Mouse (Mus musculus): Measurements from ENCODE around the gene Mpzl2. TPM values are rescaled to one million over a fixed set of nuclear protein-coding genes. Genes with fewer than 3 reads are reported as not detected.

Gene Mpzl2
- polyA plus RNA-seq (2015; fragmentation: Nextera tagmentation; extraction: Ambion mirVana): 14.2 and 15.9 TPM in 2 replicates

DNA sequence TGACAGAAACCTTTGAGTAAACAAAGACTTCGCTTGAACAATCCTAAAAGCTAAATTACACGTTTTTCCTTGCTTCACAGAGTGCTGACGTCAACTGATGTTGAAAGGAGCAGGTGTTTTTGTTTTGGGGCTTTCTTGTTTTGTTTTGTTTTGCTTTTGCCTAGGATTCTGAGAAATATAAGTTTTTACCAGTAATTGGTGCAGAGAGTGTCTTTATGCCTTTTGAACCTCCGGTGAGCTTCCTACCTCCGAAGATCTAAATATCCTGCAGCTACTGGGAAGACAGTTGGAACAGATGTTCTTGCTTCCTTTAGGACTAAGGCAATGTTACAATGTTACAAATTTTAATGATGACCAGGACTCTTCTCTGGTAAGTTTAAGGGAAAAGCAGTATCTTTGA is at the start of gene Mpzl2:
TSS of gene Mpzl2 (plus strand) at position 301 of the 400 bp plus-strand sequence.
- Histone ChIP-seq H3K9ac (ENCODE audit: low read length) (peak within 1 kb of the TSS; percentile 28; the same call in 1 of the 2 replicates), H3K9me3 (ENCODE audit: control insufficient read depth, low read length) (no peaks in the 10 kb centered on the region), H3K36me3 (ENCODE audit: control insufficient read depth, insufficient read depth, low read length) (no peaks in the 10 kb centered on the region), H3K27ac (ENCODE audit: low read length) (peak within 1 kb of the TSS; percentile 41), H3K4me1 (replicated peaks; ENCODE audit: control insufficient read depth, insufficient read depth, low read length) (peaks cover 8% of the 10 kb centered on the region; the same call in 1 of the 2 replicates), H3K27me3 (ENCODE audit: control insufficient read depth, insufficient read depth, low read depth, low read length) (peaks cover 18% of the 10 kb centered on the region), H3K4me3 (ENCODE audit: low read length) (0 out of 2 replicates have a peak within 1 kb of the TSS, but pooled peaks have one; percentile 9), H3K4me2 (ENCODE audit: low read depth, low read length) (peak within 1 kb of the TSS; percentile 36)
- 47% methylated on average over 5 of the region's 5 CpGs for WGBS
- no peak for ATAC-seq (ENCODE audit: low read depth)

DNA sequence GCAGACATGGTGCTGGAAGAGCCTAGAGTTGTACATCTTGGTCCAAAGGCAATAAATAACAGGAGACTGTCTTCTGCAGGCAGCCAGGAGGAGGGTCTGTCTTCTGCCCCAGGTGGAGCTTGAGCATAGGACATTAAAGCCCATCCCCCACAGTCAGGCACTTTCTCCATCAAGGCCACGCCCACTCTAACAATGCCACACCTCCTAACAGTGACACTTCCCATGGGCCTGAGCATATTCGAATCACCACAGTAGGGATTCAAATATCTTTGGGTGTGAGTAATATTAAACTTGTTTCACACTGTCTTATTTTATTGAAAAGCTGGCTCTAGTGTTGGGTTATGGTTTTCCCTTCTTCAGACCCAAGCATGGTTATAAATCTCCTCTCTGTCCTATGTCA is 47.8 kb upstream of the Mpzl2 start:
- 78% methylated on average over 2 of the region's 2 CpGs for WGBS
- Histone ChIP-seq H3K9me3 (ENCODE audit: control insufficient read depth, low read length) (no peaks in the 10 kb centered on the region; the same call in 1 of the 2 replicates), H3K36me3 (ENCODE audit: control insufficient read depth, insufficient read depth, low read length) (no peaks in the 10 kb centered on the region), H3K4me3 (ENCODE audit: low read length) (no peak overlapping the region), H3K4me1 (replicated peaks; ENCODE audit: control insufficient read depth, insufficient read depth, low read length) (no peaks in the 10 kb centered on the region), H3K9ac (ENCODE audit: low read length) (no peak overlapping the region), H3K4me2 (ENCODE audit: low read depth, low read length) (no peak overlapping the region), H3K27me3 (ENCODE audit: control insufficient read depth, insufficient read depth, low read depth, low read length) (no peaks in the 10 kb centered on the region), H3K27ac (ENCODE audit: low read length) (no peak overlapping the region)
- ATAC-seq (ENCODE audit: low read depth): no peak

DNA sequence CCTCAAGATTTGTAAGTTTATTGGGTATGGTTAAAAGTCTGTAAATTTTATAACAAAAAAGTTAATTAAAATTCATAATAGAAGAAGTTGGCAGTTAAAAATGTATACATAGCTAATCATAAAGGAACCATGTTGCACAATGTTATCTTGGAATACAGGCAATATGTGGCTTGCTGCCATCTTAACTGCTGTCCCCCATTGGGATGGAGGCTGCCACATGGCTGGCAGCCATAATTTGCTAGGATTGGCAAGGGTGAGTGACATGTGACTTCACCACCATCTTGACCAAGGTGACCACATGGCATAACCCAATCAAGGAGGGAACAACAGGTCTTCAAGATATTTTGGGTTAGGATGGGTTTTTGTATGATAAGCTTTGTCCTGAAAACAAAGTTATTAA is 47.3 kb upstream of the Mpzl2 start:
- no peaks in the 10 kb centered on the region for H3K4me1 ChIP-seq (replicated peaks; ENCODE audit: control insufficient read depth, insufficient read depth, low read length)
- no peaks in the 10 kb centered on the region for H3K27me3 ChIP-seq (ENCODE audit: control insufficient read depth, insufficient read depth, low read depth, low read length)
- no peak overlapping the region for H3K9ac ChIP-seq (ENCODE audit: low read length)
- no peak overlapping the region for H3K27ac ChIP-seq (ENCODE audit: low read length)
- no peak overlapping the region for H3K4me2 ChIP-seq (ENCODE audit: low read depth, low read length)
- ATAC-seq (ENCODE audit: low read depth): no peak
- no peaks in the 10 kb centered on the region for H3K36me3 ChIP-seq (ENCODE audit: control insufficient read depth, insufficient read depth, low read length)
- no peaks in the 10 kb centered on the region; the same call in 1 of the 2 replicates for H3K9me3 ChIP-seq (ENCODE audit: control insufficient read depth, low read length)
- no peak overlapping the region for H3K4me3 ChIP-seq (ENCODE audit: low read length)

DNA sequence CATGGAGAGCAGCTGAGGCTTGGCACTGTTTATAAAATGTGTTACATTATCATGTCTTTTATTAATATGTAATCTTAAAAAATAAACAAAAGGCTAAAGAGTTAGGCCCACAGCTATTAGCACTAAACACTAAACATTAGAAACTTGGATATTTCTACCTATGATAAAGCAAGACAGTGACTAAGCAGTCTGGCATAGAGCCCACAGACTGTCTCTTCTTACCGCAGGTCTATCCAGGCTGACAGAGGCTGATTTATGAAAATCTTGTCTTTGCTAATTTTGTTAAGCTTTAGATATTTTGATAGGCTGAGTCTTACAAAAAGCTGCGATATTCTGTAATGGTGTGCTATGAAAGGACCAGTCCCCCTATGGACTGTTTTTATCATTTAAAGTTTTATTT is 46.3 kb upstream of the Mpzl2 start:
- Histone ChIP-seq H3K27me3 (ENCODE audit: control insufficient read depth, insufficient read depth, low read depth, low read length) (no peaks in the 10 kb centered on the region), H3K4me3 (ENCODE audit: low read length) (no peak overlapping the region), H3K4me1 (replicated peaks; ENCODE audit: control insufficient read depth, insufficient read depth, low read length) (no peaks in the 10 kb centered on the region), H3K36me3 (ENCODE audit: control insufficient read depth, insufficient read depth, low read length) (no peaks in the 10 kb centered on the region), H3K4me2 (ENCODE audit: low read depth, low read length) (no peak overlapping the region), H3K27ac (ENCODE audit: low read length) (no peak overlapping the region), H3K9ac (ENCODE audit: low read length) (no peak overlapping the region), H3K9me3 (ENCODE audit: control insufficient read depth, low read length) (no peaks in the 10 kb centered on the region; the same call in 1 of the 2 replicates)
- no peak for ATAC-seq (ENCODE audit: low read depth)
- 79% methylated on average over 2 of the region's 2 CpGs for WGBS

DNA sequence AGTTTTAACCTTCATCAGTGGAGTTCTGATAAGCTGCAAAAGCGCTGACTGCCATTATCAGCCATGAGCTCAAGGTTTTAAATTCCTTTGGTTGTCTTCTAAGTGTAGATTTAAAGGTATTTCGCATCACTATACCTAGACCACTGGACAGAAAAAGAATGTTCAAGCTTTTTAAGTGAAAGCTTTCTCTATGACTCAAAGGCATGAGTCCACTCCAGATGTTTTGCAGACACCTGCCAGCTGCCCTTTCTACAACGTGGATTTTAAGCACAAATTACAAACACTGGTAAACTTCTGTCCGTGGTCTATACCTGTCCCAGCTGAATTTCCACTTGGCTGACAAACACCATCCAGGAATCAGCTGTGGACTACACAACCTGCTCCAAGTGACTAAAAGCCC is 44.6 kb upstream of the Mpzl2 start:
- 62% methylated on average over 4 of the region's 4 CpGs for WGBS
- Histone ChIP-seq H3K4me2 (ENCODE audit: low read depth, low read length) (no peak overlapping the region), H3K9me3 (ENCODE audit: control insufficient read depth, low read length) (no peaks in the 10 kb centered on the region; the same call in 1 of the 2 replicates), H3K9ac (ENCODE audit: low read length) (no peak overlapping the region), H3K4me1 (replicated peaks; ENCODE audit: control insufficient read depth, insufficient read depth, low read length) (no peaks in the 10 kb centered on the region), H3K36me3 (ENCODE audit: control insufficient read depth, insufficient read depth, low read length) (no peaks in the 10 kb centered on the region), H3K27me3 (ENCODE audit: control insufficient read depth, insufficient read depth, low read depth, low read length) (no peaks in the 10 kb centered on the region), H3K4me3 (ENCODE audit: low read length) (no peak overlapping the region), H3K27ac (ENCODE audit: low read length) (no peak overlapping the region)
- ATAC-seq (ENCODE audit: low read depth): no peak

DNA sequence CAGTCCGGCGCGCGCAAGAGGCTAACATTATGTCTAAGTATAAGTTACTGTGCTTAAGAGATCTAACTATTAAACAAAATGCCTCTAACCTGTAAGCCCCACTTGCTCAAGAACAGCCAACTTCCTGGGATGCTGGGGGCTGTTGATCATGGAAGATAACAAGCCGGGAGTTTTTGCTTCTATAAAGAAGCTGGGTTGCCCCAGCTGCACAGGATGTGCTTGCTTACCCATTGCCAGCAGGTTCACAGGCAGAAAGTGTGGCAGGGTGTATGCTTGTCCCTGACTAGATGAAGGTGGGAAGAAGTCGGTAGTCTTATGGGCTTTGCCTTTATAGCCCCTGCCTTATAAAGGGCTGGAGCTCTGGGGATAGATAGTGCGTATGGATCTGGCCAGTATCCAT is 43.0 kb upstream of the Mpzl2 start:
- H3K4me2 ChIP-seq (ENCODE audit: low read depth, low read length): no peak overlapping the region
- H3K27me3 ChIP-seq (ENCODE audit: control insufficient read depth, insufficient read depth, low read depth, low read length): no peaks in the 10 kb centered on the region
- no peaks in the 10 kb centered on the region for H3K4me1 ChIP-seq (replicated peaks; ENCODE audit: control insufficient read depth, insufficient read depth, low read length)
- H3K27ac ChIP-seq (ENCODE audit: low read length): no peak overlapping the region
- H3K4me3 ChIP-seq (ENCODE audit: low read length): no peak overlapping the region
- ATAC-seq (ENCODE audit: low read depth): no peak
- no peaks in the 10 kb centered on the region for H3K36me3 ChIP-seq (ENCODE audit: control insufficient read depth, insufficient read depth, low read length)
- WGBS: 92% methylated on average over 7 of the region's 7 CpGs
- H3K9me3 ChIP-seq (ENCODE audit: control insufficient read depth, low read length): no peaks in the 10 kb centered on the region; the same call in 1 of the 2 replicates
- H3K9ac ChIP-seq (ENCODE audit: low read length): no peak overlapping the region

DNA sequence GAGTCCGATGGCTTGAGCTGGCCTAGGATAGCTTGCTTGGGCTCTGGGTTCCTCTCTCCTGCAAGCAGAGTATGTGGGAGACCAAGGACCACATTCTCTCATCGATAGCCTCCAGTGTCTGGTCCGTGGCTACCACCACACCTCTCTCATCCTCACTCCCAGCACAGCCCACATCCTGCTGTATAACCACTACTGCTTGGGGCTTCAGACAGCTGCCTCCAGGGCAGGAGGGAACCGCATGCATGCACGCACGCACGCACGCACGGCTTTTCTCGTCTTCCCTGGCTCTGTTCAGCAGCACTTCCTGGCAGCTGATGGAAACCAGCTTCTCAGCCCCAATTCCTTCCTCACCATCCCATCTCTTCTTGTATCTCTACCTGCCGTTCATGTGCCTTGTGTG is 41.5 kb upstream of the Mpzl2 start:
- Histone ChIP-seq H3K27ac (ENCODE audit: low read length) (no peak overlapping the region), H3K27me3 (ENCODE audit: control insufficient read depth, insufficient read depth, low read depth, low read length) (no peaks in the 10 kb centered on the region), H3K4me2 (ENCODE audit: low read depth, low read length) (no peak overlapping the region), H3K36me3 (ENCODE audit: control insufficient read depth, insufficient read depth, low read length) (no peaks in the 10 kb centered on the region), H3K9me3 (ENCODE audit: control insufficient read depth, low read length) (no peaks in the 10 kb centered on the region), H3K4me1 (replicated peaks; ENCODE audit: control insufficient read depth, insufficient read depth, low read length) (no peaks in the 10 kb centered on the region), H3K4me3 (ENCODE audit: low read length) (no peak overlapping the region), H3K9ac (ENCODE audit: low read length) (no peak overlapping the region)
- ATAC-seq (ENCODE audit: low read depth): no peak
- 68% methylated on average over 11 of the region's 11 CpGs for WGBS

DNA sequence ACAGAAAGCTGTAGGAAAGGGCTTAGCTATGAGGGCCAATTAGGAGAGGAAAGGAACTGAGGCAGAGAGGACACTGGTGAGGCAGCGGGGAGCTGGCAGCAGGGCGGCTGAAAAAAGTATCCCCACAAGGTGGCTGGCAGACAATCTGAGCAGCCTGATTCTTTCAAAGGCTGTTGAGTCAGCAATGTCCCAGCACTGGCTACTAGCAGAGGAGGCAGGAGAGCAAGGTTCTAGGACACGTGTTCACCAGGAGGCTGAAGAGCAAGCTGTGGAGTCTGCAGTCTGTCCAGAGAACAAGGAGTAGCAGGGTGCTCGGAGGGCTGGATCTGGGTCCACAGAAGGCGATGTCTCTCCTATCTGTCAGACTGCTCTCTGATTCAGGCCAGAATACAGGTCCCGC is 40.4 kb upstream of the Mpzl2 start:
- Histone ChIP-seq H3K36me3 (ENCODE audit: control insufficient read depth, insufficient read depth, low read length) (no peaks in the 10 kb centered on the region), H3K9me3 (ENCODE audit: control insufficient read depth, low read length) (no peaks in the 10 kb centered on the region), H3K27ac (ENCODE audit: low read length) (no peak overlapping the region), H3K9ac (ENCODE audit: low read length) (no peak overlapping the region), H3K4me3 (ENCODE audit: low read length) (no peak overlapping the region), H3K27me3 (ENCODE audit: control insufficient read depth, insufficient read depth, low read depth, low read length) (no peaks in the 10 kb centered on the region), H3K4me1 (replicated peaks; ENCODE audit: control insufficient read depth, insufficient read depth, low read length) (no peaks in the 10 kb centered on the region), H3K4me2 (ENCODE audit: low read depth, low read length) (no peak overlapping the region)
- ATAC-seq (ENCODE audit: low read depth): no peak
- WGBS: 54% methylated on average over 6 of the region's 6 CpGs

DNA sequence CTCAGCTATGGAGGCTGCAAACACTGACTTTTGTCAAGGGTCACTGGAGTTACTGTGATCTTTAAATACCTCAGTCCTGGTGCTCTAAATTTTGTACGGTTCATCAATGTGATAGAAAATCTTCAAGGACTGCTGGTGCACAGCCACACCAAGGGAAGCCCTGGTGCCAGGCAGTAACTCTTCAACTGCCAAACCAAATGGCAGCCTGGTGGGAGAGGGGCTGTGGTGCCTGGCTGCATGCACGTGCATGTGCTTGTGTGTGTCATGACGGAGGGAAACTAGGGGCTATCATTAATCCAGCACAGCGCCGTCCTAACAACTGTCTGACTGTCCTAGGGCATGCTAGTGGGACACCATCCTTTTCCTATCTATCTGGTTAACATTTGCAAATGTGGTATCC is 39.8 kb upstream of the Mpzl2 start:
- Histone ChIP-seq H3K27me3 (ENCODE audit: control insufficient read depth, insufficient read depth, low read depth, low read length) (no peaks in the 10 kb centered on the region), H3K27ac (ENCODE audit: low read length) (no peak overlapping the region), H3K4me3 (ENCODE audit: low read length) (no peak overlapping the region), H3K4me2 (ENCODE audit: low read depth, low read length) (no peak overlapping the region), H3K36me3 (ENCODE audit: control insufficient read depth, insufficient read depth, low read length) (no peaks in the 10 kb centered on the region), H3K9ac (ENCODE audit: low read length) (no peak overlapping the region), H3K4me1 (replicated peaks; ENCODE audit: control insufficient read depth, insufficient read depth, low read length) (no peaks in the 10 kb centered on the region), H3K9me3 (ENCODE audit: control insufficient read depth, low read length) (no peaks in the 10 kb centered on the region)
- WGBS: 67% methylated on average over 5 of the region's 5 CpGs
- ATAC-seq (ENCODE audit: low read depth): no peak

DNA sequence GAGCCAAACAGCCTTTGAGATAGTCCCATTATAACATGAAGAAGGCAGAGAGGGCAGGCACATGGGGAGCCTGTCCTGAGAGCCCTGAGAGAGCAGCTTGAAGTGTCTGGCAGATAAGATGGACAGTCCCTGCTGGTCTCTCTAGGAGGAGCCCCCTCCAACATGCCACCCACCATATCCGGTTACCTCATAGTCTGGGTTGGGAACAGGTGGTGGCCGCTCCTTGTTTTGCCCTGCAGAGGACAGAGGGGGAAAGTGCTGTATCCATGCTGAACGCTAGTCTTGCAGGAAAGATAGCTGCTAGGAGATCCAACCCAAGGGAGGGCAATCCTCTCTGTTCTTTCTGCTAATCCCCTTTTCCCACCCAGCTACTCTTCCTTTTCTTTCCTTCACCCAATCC is 39.4 kb upstream of the Mpzl2 start:
- Histone ChIP-seq H3K4me2 (ENCODE audit: low read depth, low read length) (no peak overlapping the region), H3K36me3 (ENCODE audit: control insufficient read depth, insufficient read depth, low read length) (no peaks in the 10 kb centered on the region), H3K27ac (ENCODE audit: low read length) (no peak overlapping the region), H3K9ac (ENCODE audit: low read length) (no peak overlapping the region), H3K9me3 (ENCODE audit: control insufficient read depth, low read length) (no peaks in the 10 kb centered on the region), H3K27me3 (ENCODE audit: control insufficient read depth, insufficient read depth, low read depth, low read length) (no peaks in the 10 kb centered on the region), H3K4me1 (replicated peaks; ENCODE audit: control insufficient read depth, insufficient read depth, low read length) (no peaks in the 10 kb centered on the region), H3K4me3 (ENCODE audit: low read length) (no peak overlapping the region)
- no peak for ATAC-seq (ENCODE audit: low read depth)
- 62% methylated on average over 3 of the region's 3 CpGs for WGBS

Data from lung, embryonic 16.5 days (tissue).